Mouse (Mus musculus) limb, embryonic 13.5 days (tissue): ENCODE measurements at regions not wholly inside any gene's neighbourhood (a gene's known extent, or its start where the extent isn't known, plus 50 kb on each side); places are given as distances from the start of the nearest gene placed in this dataset.
"Not testable (repeated sequence)": the region's sequence is repeated elsewhere in the genome, so short reads cannot be mapped to it uniquely, and the experiment has no call there.

Source experiments
- ATAC-seq: fragments of 200-750 bp; cut with Nextera tagmentation; 2 replicates; pipeline ENCODE4 v1.8.0; 2017; ENCODE audit warnings: low read depth, moderate number of reproducible peaks, moderate TSS enrichment; ENCODE audit not compliant: low FRiP score
- H3K27ac ChIP-seq: fragments of 300-500 bp; sonication (generic); 2 replicates; pipeline ENCODE4 v1.5.1; 2015; ENCODE audit warnings: inconsistent platforms, mild to moderate bottlenecking, moderate library complexity
- H3K27me3 ChIP-seq: fragments of 300-500 bp; sonication (generic); 2 replicates; pipeline ENCODE4 v1.6.1; 2015; ENCODE audit warnings: mild to moderate bottlenecking, inconsistent platforms
- H3K36me3 ChIP-seq: fragments of 300-500 bp; sonication (generic); 2 replicates; pipeline ENCODE4 v1.6.1; 2015; ENCODE audit warnings: inconsistent platforms, mild to moderate bottlenecking, moderate library complexity
- H3K4me1 ChIP-seq: fragments of 300-500 bp; sonication (generic); 2 replicates; pipeline ENCODE4 v1.6.1; 2015; ENCODE audit warnings: inconsistent platforms
- H3K4me2 ChIP-seq: fragments of 300-500 bp; sonication (generic); replicated peaks from 2 replicates; pipeline ENCODE4 v1.6.1; 2015; ENCODE audit warnings: inconsistent platforms, mild to moderate bottlenecking, moderate library complexity
- H3K4me3 ChIP-seq: fragments of 300-500 bp; sonication (generic); 2 replicates; pipeline ENCODE4 v1.5.1; 2015; ENCODE audit warnings: moderate library complexity, mild to moderate bottlenecking, inconsistent platforms
- H3K9ac ChIP-seq: fragments of 300-500 bp; sonication (generic); 2 replicates; pipeline ENCODE4 v1.6.1; 2015; ENCODE audit warnings: mild to moderate bottlenecking, inconsistent platforms
- H3K9me3 ChIP-seq: fragments of 300-500 bp; sonication (generic); 2 replicates; pipeline ENCODE4 v1.6.1; 2016; ENCODE audit warnings: inconsistent platforms
- WGBS: fragments of 180-500 bp; shearing (Covaris S2); methylation state at CpG from one replicate; pipeline ENCODE4 v1.1.7; 2015; 5-methylcytosine and 5-hydroxymethylcytosine counted together

DNA sequence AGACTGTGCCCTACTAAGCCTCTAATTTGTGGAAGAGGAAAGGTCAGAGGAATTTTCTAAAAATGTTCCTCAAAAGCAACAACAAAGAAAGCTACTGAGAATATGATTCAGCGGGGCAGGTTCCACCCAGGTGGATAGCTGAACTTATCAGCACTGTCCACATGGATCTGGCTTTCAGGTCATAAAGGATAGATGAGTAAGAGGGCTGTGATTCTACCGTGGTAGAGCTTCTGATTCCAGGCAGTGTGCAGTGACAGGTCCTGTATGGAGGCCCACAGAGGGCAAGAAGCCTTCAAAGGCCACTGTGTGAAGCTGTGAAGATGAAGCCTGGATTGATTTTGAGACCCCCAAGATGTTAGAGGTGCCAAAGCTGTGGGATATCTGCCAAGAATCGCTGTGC lies 51.8 kb downstream of the Teddm3 start:
- H3K36me3 ChIP-seq, H3K9ac ChIP-seq, ATAC-seq, H3K4me3 ChIP-seq, H3K9me3 ChIP-seq, H3K4me1 ChIP-seq, H3K27ac ChIP-seq, H3K27me3 ChIP-seq, H3K4me2 ChIP-seq: not testable (repeated sequence)
- WGBS = 76% methylated on average over 3 of the region's 3 CpGs

DNA sequence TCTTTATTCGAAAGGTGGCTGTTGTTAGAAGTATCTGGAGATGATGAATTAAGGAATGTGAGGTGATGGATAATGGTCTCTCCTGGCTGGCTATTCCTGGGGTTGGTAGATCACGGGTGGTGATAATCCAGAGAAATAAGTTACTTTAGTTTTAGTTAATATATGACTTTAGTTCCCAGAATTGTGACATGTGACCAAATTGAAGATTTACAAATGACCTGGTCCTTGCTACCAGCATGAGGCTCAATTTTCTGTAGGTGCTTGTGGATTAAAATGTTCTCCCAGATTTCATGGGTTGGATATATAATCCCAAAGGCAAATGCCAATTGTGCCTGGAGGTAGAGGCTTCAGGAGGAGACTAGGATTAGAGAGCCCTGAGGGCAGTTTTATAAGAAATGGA lies 53.7 kb downstream of the Teddm3 start:
- H3K4me1 ChIP-seq, H3K27ac ChIP-seq, H3K27me3 ChIP-seq, ATAC-seq, H3K36me3 ChIP-seq, H3K4me2 ChIP-seq, H3K9ac ChIP-seq, H3K4me3 ChIP-seq, H3K9me3 ChIP-seq: not testable (repeated sequence)
- 75% methylated on average over 2 of the region's 2 CpGs for WGBS

DNA sequence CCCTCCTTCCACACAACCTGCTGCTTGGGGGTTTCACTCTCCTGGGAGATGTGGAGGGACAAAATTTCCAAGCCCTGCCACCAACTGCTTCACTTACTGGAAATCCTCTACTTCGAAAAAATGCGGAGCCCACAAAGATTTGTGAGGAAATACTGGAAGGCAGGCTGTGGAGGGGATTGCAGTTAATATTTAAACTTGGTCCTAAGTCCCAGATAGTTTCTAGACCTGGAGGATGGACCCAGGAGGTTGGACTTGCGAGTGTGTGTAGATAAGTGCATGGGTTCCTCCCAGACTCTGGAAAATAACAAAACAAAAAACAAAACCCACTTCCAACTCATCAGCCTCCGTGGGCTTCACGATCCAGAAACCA lies 79.0 kb downstream of the Teddm3 start:
- ATAC-seq = no peak
- Histone ChIP-seq H3K4me1 (no peaks in the 10 kb centered on the region), H3K9me3 (no peaks in the 10 kb centered on the region), H3K36me3 (no peaks in the 10 kb centered on the region), H3K4me2 (0 out of 2 replicates have a peak overlapping the region, but pooled peaks have one; percentile 14), H3K9ac (no peak overlapping the region), H3K27ac (no peak overlapping the region), H3K27me3 (no peaks in the 10 kb centered on the region), H3K4me3 (no peak overlapping the region)
- 67% methylated on average over 5 of the region's 5 CpGs for WGBS

DNA sequence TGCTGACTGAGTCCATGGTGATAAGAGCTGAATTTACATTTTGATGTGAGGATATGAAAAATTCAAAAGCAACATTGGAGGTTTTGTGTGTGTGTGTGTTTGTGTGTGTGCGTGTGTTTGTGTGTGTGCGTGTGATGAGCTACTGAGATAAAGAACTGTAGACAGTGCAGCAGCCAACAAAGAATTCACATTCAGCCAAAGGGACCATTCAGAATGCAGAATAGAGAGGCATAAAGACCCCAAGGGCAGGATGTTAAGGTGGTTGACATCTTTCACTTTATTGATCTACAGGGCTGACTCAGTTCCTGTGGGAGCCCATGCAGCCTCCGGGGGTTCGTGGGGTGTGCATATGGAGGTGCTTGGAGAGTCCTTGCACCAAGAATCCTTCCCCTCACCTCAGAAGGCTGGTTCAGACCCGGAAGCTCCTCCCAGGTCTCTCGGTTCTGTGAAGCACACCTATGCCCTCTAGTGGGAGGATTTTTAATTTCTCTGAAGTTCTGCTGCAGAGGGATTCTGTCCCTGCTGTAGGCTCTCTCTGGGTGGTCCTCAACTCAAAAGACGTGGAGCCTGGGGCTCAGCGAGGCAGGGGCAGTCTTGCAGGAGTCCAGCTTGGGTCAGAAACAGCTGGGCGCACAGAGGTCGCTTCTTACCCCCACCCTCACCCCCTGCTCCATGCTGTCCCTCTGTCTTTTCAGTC lies 79.6 kb downstream of the Teddm3 start:
- not testable (repeated sequence) for H3K27ac ChIP-seq, H3K9ac ChIP-seq, H3K36me3 ChIP-seq, H3K4me3 ChIP-seq, H3K27me3 ChIP-seq, H3K4me1 ChIP-seq, H3K9me3 ChIP-seq
- WGBS = 30% methylated on average over 8 of the region's 10 CpGs
- peak; percentile 83 for ATAC-seq
- 0 out of 2 replicates have a peak overlapping the region, but pooled peaks have one; percentile 14 for H3K4me2 ChIP-seq

DNA sequence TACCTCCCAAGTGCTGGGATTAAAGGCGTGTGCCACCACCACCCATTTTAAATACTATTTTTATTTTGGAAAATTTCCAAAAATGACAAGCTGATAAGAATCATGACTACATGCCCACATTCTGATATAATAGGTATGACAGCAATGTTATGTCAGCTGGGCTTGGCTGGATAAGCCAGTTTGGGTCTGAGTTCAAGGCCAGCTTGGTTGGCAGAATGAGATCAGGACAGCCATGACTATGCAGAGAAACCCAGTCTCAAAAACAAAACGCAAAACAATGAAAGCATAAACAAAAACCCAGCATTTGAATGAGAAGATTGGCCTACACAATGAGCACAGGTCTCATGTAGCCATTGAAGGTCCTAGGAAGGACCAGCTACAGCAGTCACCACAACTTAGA lies 93.6 kb downstream of the Teddm3 start:
- 83% methylated on average over 2 of the region's 2 CpGs for WGBS
- Histone ChIP-seq H3K27me3 (no peaks in the 10 kb centered on the region), H3K9ac (no peak overlapping the region), H3K36me3 (no peaks in the 10 kb centered on the region), H3K4me1 (no peaks in the 10 kb centered on the region), H3K9me3 (peaks cover 3% of the 10 kb centered on the region; the same call in 1 of the 2 replicates), H3K4me3 (no peak overlapping the region), H3K27ac (no peak overlapping the region), H3K4me2 (no peak overlapping the region)
- no peak for ATAC-seq

DNA sequence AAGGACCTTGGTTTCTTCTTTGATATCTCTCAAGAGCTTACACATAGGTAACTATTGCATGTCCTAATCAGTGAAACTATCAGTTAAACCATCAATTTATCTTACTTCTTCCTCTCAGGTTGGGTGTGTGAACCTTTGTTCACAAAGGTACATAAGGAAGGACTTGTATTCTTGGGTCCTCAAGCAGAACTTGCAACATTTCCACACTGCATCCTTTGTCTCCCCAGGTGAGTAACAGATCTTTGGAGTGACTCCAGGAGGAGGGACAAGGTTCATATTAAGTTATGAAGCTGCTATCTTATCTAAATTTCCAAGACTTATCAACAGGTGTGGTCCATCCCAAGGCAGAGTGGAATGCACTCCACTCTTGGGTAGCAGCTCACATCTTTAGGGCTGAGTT lies 99.0 kb downstream of the Teddm3 start:
- no peak overlapping the region for H3K9ac ChIP-seq
- no peak overlapping the region for H3K27ac ChIP-seq
- no peaks in the 10 kb centered on the region for H3K27me3 ChIP-seq
- no peak overlapping the region for H3K4me2 ChIP-seq
- H3K4me3 ChIP-seq = no peak overlapping the region
- H3K36me3 ChIP-seq = no peaks in the 10 kb centered on the region
- H3K9me3 ChIP-seq = peaks cover 16% of the 10 kb centered on the region
- ATAC-seq = no peak
- H3K4me1 ChIP-seq = no peaks in the 10 kb centered on the region

DNA sequence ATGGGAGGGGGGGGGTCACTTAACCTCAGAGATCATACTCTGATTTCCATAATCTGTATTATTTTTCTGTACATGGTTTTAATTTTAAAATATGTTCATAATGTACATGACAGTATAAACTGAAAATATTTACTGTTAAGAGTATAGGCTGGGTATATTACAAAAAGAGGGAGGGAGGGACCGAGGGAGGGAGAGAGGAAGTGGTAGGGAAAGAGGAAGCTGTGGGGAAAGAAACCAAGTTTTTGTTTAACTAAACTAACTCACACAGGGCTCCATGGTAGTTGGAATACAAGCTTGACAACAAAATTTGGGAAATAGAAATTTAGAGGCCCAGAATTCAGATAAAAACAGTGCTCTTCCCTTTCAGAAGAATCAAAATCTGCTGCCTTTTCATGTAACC lies 131.7 kb downstream of the Teddm3 start:
- not testable (repeated sequence) for H3K9me3 ChIP-seq

DNA sequence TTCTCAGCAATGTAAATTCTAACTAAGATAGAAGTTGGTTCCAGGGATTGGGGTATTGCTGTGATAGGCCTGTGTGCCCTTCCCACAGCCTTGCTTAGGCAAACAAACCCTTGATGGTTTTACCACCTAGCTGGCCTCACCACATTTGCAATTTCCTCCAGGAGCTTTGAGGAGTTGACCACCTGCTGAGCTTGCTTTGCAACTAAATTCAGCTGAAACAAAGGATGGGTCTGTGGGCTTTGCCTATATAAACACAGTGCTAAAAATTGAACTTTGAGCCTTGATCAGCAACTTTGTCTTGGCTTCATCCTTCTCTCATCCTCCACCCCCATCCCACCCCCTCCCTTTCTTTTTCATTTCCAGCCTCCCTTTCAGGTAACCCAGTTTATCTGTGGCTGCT lies 148.9 kb downstream of the Teddm3 start:
- Histone ChIP-seq H3K9me3 (0 out of 2 replicates have a peak, but pooled peaks cover 6% of the 10 kb centered on the region), H3K4me3 (no peak overlapping the region), H3K36me3 (no peaks in the 10 kb centered on the region), H3K27ac (no peak overlapping the region), H3K4me2 (no peak overlapping the region), H3K9ac (no peak overlapping the region), H3K27me3 (no peaks in the 10 kb centered on the region), H3K4me1 (peaks cover 14% of the 10 kb centered on the region)
- ATAC-seq = no peak

More for the DNA sequence above, 131.7 kb downstream of the Teddm3 start:
- H3K4me1 ChIP-seq, H3K9ac ChIP-seq, H3K36me3 ChIP-seq, H3K27me3 ChIP-seq, ATAC-seq, H3K4me3 ChIP-seq, H3K27ac ChIP-seq, H3K4me2 ChIP-seq: not testable (repeated sequence)
- WGBS = 88% methylated on average over 1 of the region's 1 CpGs

DNA sequence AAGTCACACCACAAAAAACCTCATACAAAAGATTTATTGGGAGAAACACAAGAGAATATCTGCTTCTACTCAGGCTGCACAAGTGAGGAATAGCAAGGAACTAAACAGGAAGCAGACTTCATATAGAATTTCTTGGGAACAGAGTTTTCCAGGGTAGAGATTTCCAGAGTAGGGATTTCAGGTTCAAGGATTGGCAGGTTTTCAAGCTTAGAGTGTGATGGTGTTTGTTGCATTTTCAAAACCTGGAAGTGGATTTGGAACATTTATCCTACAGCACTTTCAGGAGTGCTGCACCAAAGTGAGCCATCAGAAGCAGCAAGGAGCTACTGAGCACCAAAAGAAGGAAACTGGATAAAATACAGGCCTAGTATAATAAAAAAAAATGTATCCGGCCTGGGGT lies 152.7 kb downstream of the Teddm3 start:
- 73% methylated on average over 1 of the region's 1 CpGs for WGBS
- no peak for ATAC-seq
- H3K36me3 ChIP-seq = no peaks in the 10 kb centered on the region

DNA sequence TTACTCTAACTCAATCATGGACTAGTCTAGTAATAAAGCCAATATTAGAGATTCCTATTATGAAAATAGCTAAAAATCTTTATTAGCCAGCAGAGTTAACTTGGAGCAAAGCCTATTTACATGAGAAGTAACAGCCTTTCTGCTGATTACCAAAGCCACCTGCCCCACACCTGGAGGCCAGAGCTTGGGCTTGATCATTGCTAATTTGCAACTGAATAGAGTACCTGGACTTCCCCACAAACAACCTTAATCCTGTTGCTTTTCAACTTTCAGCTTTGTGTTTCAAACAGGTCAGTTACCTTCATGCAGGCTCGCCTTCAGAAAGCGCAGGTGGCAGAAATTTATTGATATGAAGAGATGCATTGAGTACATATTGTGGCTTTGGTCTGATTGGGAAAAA lies 163.3 kb downstream of the Teddm3 start:
- Histone ChIP-seq H3K9ac (no peak overlapping the region), H3K27ac (no peak overlapping the region)

More for the DNA sequence above, 152.7 kb downstream of the Teddm3 start:
- Histone ChIP-seq H3K27me3 (no peaks in the 10 kb centered on the region), H3K9ac (no peak overlapping the region), H3K4me3 (no peak overlapping the region), H3K27ac (no peak overlapping the region), H3K4me1 (peaks cover 18% of the 10 kb centered on the region), H3K9me3 (0 out of 2 replicates have a peak, but pooled peaks cover 6% of the 10 kb centered on the region), H3K4me2 (no peak overlapping the region)

DNA sequence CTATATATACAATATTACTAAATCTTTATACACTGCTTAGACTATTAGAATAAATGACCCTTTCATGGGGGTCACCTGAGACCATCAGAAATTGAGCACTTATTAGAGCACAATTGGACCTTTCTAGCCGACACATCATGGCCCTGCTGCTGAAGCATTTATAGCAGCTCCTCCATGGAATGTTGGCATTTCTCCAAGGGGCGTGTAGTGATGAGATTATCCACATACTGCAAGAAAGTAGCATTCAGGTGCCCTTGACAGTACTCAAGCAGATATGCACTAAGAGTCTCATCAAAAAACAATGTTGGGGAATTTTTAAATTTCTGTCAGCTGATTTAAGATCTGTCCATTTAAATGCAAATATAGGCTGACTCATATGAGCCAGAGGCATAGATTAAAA lies 178.4 kb downstream of the Teddm3 start:
- no peaks in the 10 kb centered on the region for H3K36me3 ChIP-seq
- no peaks in the 10 kb centered on the region for H3K9me3 ChIP-seq
- H3K27me3 ChIP-seq = no peaks in the 10 kb centered on the region
- H3K9ac ChIP-seq = no peak overlapping the region
- 0 out of 2 replicates have a peak, but pooled peaks cover 15% of the 10 kb centered on the region for H3K4me1 ChIP-seq
- H3K4me2 ChIP-seq = no peak overlapping the region
- H3K27ac ChIP-seq = no peak overlapping the region
- no peak for ATAC-seq
- no peak overlapping the region for H3K4me3 ChIP-seq
- 25% methylated on average over 2 of the region's 2 CpGs for whole genome bisulfite sequencing

More for the DNA sequence above, 163.3 kb downstream of the Teddm3 start:
- Histone ChIP-seq H3K27me3 (no peaks in the 10 kb centered on the region), H3K9me3 (peaks cover 7% of the 10 kb centered on the region; the same call in 1 of the 2 replicates), H3K4me3 (no peak overlapping the region), H3K36me3 (no peaks in the 10 kb centered on the region), H3K4me1 (no peaks in the 10 kb centered on the region), H3K4me2 (no peak overlapping the region)
- ATAC-seq = no peak
- 88% methylated on average over 2 of the region's 2 CpGs for WGBS

DNA sequence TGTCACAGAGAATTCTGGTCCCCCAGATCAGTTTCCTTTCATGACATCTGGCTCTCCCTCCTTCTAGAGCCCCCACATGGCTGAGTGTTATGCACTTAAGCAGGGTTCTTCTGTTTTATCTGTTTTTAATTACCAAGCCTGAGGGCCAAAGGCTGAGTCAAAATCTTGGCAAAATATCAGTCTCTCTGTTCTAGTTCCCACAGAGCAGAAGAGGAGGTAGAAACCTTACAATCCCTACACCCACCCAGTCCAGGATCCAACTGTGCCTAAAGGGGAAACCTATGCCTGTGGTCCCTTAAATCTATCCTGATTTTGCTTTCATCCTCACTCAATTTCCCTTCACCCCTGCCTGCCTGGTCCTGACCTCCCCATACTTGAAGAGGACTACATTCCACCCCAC lies 181.4 kb downstream of the Teddm3 start:
- no peak for ATAC-seq
- Histone ChIP-seq H3K9ac (no peak overlapping the region), H3K27ac (no peak overlapping the region)

DNA sequence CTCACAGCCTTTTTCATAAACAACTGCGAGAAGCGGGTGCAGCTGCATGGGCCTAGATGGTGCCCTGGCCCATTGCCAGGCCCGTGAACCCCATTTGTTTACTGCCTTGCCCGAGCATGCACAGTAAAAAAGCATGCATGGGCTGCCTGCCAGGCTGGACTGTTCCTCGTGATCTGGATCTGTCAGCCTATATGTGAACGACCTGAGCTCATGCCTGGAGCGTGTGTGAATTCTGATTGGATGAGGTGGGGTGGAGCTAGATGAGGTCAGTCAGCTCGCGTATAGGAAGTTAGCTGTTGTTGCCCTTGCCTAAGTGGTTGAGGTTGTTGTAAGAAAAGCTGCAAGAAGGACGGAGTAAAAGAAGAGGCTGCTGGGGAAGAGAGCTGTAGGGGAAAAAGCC lies 194.9 kb downstream of the Teddm3 start:
- Histone ChIP-seq H3K9me3 (no peaks in the 10 kb centered on the region), H3K27me3 (no peaks in the 10 kb centered on the region), H3K4me2 (peak overlapping the region; percentile 40), H3K27ac (peak overlapping the region; percentile 48; the same call in 1 of the 2 replicates), H3K9ac (no peak overlapping the region), H3K4me1 (peaks cover 6% of the 10 kb centered on the region; the same call in 1 of the 2 replicates), H3K36me3 (no peaks in the 10 kb centered on the region), H3K4me3 (no peak overlapping the region)
- peak; percentile 40; the same call in 1 of the 2 replicates for ATAC-seq
- 36% methylated on average over 10 of the region's 10 CpGs for WGBS

More for the DNA sequence above, 181.4 kb downstream of the Teddm3 start:
- Histone ChIP-seq H3K9me3 (no peaks in the 10 kb centered on the region), H3K4me3 (no peak overlapping the region), H3K27me3 (no peaks in the 10 kb centered on the region), H3K4me1 (0 out of 2 replicates have a peak, but pooled peaks cover 15% of the 10 kb centered on the region), H3K4me2 (no peak overlapping the region), H3K36me3 (no peaks in the 10 kb centered on the region)
